Mouse (Mus musculus): ENCODE results near the gene Tmem136. TPM values are rescaled to one million over a fixed set of nuclear protein-coding genes. Genes with fewer than 3 reads are reported as not detected.

The Tmem136 gene
- polyA plus RNA-seq, 1 experiment = not detected

DNA sequence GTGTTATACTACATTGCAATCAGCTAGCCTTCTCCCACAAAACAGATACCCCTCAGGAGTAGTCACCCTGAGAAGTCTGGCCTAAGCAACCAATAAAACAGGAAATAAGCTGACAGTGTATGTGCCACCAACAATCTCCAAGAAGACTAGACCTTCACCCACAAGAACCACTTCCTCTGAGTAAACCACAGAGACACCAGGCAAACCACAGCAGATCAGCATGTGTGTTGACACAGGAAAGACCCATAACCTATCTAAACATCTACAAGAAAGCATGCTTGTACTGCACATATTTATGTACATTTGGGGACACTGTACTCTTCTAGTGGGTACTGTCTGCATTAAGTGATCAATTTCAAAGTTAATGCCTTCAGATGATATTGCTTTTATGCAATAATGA is 20.0 kb downstream of the Tmem136 start:
- Histone ChIP-seq H3K4me3 (ENCODE audit: insufficient read depth, low read depth, low read length) (no peak overlapping the region), H3K4me1 (ENCODE audit: control insufficient read depth, insufficient read depth, low read length) (peaks cover 12% of the 10 kb centered on the region), H3K27ac (ENCODE audit: insufficient read depth, low read depth, low read length) (no peak overlapping the region)
- TF ChIP-seq POLR2A (IDR thresholded peaks at IDR 0.05; ENCODE audit: insufficient read depth, low read depth, low read length) = no peak
- TF ChIP-seq CTCF (IDR thresholded peaks at IDR 0.05; ENCODE audit: insufficient read depth, low read depth, low read length) = no peak

DNA sequence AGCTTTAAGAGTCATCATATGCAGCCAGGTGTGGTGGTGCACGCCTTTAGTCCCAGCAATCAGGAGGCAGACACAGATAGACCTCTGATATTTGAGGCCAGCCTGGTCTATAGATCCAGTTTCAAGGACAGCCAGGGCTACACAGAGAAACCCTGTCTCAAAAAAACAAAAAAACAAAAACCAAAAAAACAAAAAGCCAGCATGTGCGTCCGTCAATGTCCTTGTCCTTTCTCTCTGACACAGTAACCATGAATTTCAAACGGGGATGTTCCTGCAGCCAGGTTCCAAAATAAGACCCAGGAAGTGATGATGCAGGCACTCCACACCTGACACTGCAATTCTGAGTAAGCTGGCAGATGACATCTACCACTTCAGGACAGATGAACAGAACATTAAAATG is 21.5 kb downstream of the Tmem136 start:
- H3K4me1 ChIP-seq (ENCODE audit: control insufficient read depth, insufficient read depth, low read length) = peaks cover 12% of the 10 kb centered on the region
- no peak overlapping the region for H3K27ac ChIP-seq (ENCODE audit: insufficient read depth, low read depth, low read length)
- 92% methylated on average over 4 of the region's 4 CpGs for WGBS
- TF ChIP-seq POLR2A (IDR thresholded peaks at IDR 0.05; ENCODE audit: insufficient read depth, low read depth, low read length) (no peak), CTCF (IDR thresholded peaks at IDR 0.05; ENCODE audit: insufficient read depth, low read depth, low read length) (no peak)
- no peak overlapping the region for H3K4me3 ChIP-seq (ENCODE audit: insufficient read depth, low read depth, low read length)

GRCm38 (mm10) chr9:43093803-43094202 is 22.6 kb downstream of the Tmem136 start:
- Histone ChIP-seq H3K27ac (ENCODE audit: insufficient read depth, low read depth, low read length) (no peak overlapping the region), H3K4me1 (ENCODE audit: control insufficient read depth, insufficient read depth, low read length) (peaks cover 15% of the 10 kb centered on the region), H3K4me3 (ENCODE audit: insufficient read depth, low read depth, low read length) (no peak overlapping the region)
- TF ChIP-seq CTCF (IDR thresholded peaks at IDR 0.05; ENCODE audit: insufficient read depth, low read depth, low read length) (no peak), POLR2A (IDR thresholded peaks at IDR 0.05; ENCODE audit: insufficient read depth, low read depth, low read length) (no peak)
- WGBS = 47% methylated on average over 3 of the region's 3 CpGs

- no peak overlapping the region for H3K27ac ChIP-seq (ENCODE audit: insufficient read depth, low read depth, low read length)
- TF ChIP-seq CTCF (IDR thresholded peaks at IDR 0.05; ENCODE audit: insufficient read depth, low read depth, low read length) (no peak), POLR2A (IDR thresholded peaks at IDR 0.05; ENCODE audit: insufficient read depth, low read depth, low read length) (no peak)
- peaks cover 5% of the 10 kb centered on the region; the same call in 1 of the 2 replicates for H3K4me1 ChIP-seq (ENCODE audit: control insufficient read depth, insufficient read depth, low read length)
- 95% methylated on average over 1 of the region's 1 CpGs for WGBS
- H3K4me3 ChIP-seq (ENCODE audit: insufficient read depth, low read depth, low read length) = no peak overlapping the region
These were observed 30.6 kb downstream of the Tmem136 start for GRCm38 (mm10) chr9:43085686-43086285.

GRCm38 (mm10) chr9:43084496-43085362 is 31.6 kb downstream of the Tmem136 start:
- no peak overlapping the region for H3K27ac ChIP-seq (ENCODE audit: insufficient read depth, low read depth, low read length)
- TF ChIP-seq CTCF (IDR thresholded peaks at IDR 0.05; ENCODE audit: insufficient read depth, low read depth, low read length) = no peak
- no peak for TF ChIP-seq POLR2A (IDR thresholded peaks at IDR 0.05; ENCODE audit: insufficient read depth, low read depth, low read length)
- no peak overlapping the region for H3K4me3 ChIP-seq (ENCODE audit: insufficient read depth, low read depth, low read length)
- H3K4me1 ChIP-seq (ENCODE audit: control insufficient read depth, insufficient read depth, low read length) = peaks cover 5% of the 10 kb centered on the region; the same call in 1 of the 2 replicates
- 86% methylated on average over 7 of the region's 7 CpGs for WGBS

GRCm38 (mm10) chr9:43083441-43084055 is 32.8 kb downstream of the Tmem136 start:
- Histone ChIP-seq H3K27ac (ENCODE audit: insufficient read depth, low read depth, low read length) (no peak overlapping the region), H3K4me1 (ENCODE audit: control insufficient read depth, insufficient read depth, low read length) (no peaks in the 10 kb centered on the region), H3K4me3 (ENCODE audit: insufficient read depth, low read depth, low read length) (no peak overlapping the region)
- TF ChIP-seq CTCF (IDR thresholded peaks at IDR 0.05; ENCODE audit: insufficient read depth, low read depth, low read length) = no peak
- 48% methylated on average over 7 of the region's 7 CpGs for WGBS

GRCm38 (mm10) chr9:43078711-43079110 is 37.7 kb downstream of the Tmem136 start:
- Histone ChIP-seq H3K27ac (ENCODE audit: insufficient read depth, low read depth, low read length) (no peak overlapping the region), H3K4me3 (ENCODE audit: insufficient read depth, low read depth, low read length) (no peak overlapping the region), H3K4me1 (ENCODE audit: control insufficient read depth, insufficient read depth, low read length) (no peaks in the 10 kb centered on the region)
- TF ChIP-seq CTCF (IDR thresholded peaks at IDR 0.05; ENCODE audit: insufficient read depth, low read depth, low read length) = no peak
- 85% methylated on average over 3 of the region's 3 CpGs for WGBS

- Histone ChIP-seq H3K4me1 (ENCODE audit: control insufficient read depth, insufficient read depth, low read length) (no peaks in the 10 kb centered on the region), H3K4me3 (ENCODE audit: insufficient read depth, low read depth, low read length) (no peak overlapping the region), H3K27ac (ENCODE audit: insufficient read depth, low read depth, low read length) (no peak overlapping the region)
- TF ChIP-seq CTCF (IDR thresholded peaks at IDR 0.05; ENCODE audit: insufficient read depth, low read depth, low read length) (no peak), POLR2A (IDR thresholded peaks at IDR 0.05; ENCODE audit: insufficient read depth, low read depth, low read length) (no peak)
- WGBS = 67% methylated on average over 7 of the region's 7 CpGs
These were observed 40.2 kb downstream of the Tmem136 start for GRCm38 (mm10) chr9:43076163-43076562.

DNA sequence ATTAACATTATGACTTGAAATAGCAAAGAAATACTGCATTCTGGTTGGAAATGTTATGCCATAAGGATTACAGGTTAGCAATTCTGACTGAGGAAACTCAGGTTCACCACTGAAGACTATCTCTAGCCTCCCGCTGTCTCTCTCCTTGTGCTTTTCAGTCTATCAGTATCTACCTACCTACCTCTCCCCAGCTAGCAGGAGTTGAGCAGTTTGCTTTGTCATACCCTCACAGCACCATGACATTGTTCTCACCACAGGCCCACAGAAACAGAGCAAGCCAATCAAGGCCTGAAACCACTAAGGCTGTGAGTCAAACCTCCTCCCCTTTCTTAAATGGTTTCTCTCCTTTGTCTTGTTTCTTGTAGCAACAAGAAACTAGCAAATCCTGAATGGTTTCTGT is 41.8 kb downstream of the Tmem136 start:
- peaks cover 2% of the 10 kb centered on the region; the same call in 1 of the 2 replicates for H3K4me1 ChIP-seq (ENCODE audit: control insufficient read depth, insufficient read depth, low read length)
- no peak overlapping the region for H3K27ac ChIP-seq (ENCODE audit: insufficient read depth, low read depth, low read length)
- 100% methylated on average over 1 of the region's 1 CpGs for WGBS
- no peak overlapping the region for H3K4me3 ChIP-seq (ENCODE audit: insufficient read depth, low read depth, low read length)
- TF ChIP-seq CTCF (IDR thresholded peaks at IDR 0.05; ENCODE audit: insufficient read depth, low read depth, low read length) (no peak), POLR2A (IDR thresholded peaks at IDR 0.05; ENCODE audit: insufficient read depth, low read depth, low read length) (no peak)
